Mouse (Mus musculus) midbrain, embryonic 14.5 days (tissue): ENCODE data around the gene Stk32b. TPM values are rescaled to one million over a fixed set of nuclear protein-coding genes. Genes with fewer than 3 reads are reported as not detected.

Source experiments
- polyA plus RNA-seq: library from polyadenylated mRNA; unstranded; fragments of >200 nt; fragmentation: Nextera tagmentation; extraction: Ambion mirVana; gene quantifications from 2 replicates; pipeline ENCODE4 v1.2.1, GENCODE M21; 2014

Gene Stk32b
- polyA plus RNA-seq, 1 experiment from 2014 or later, result 33.4 TPM

Other genes starting within 250 kb of the Stk32b start
- 0.27 TPM in 1 of 2 replicates, not detected in the other for gene Cytl1, start 18.3 kb upstream of the Stk32b start, polyA plus RNA-seq
- gene Msx1, start 107.4 kb upstream of the Stk32b start, polyA plus RNA-seq, result 5.9 and 13.3 TPM in 2 replicates